Mouse (Mus musculus) hindbrain, embryonic 10.5 days (tissue): ENCODE results near the gene Pak3. TPM values are rescaled to one million over a fixed set of nuclear protein-coding genes. Genes with fewer than 3 reads are reported as not detected.

Experiments used
- DNase-seq: peaks from one replicate; pipeline ENCODE4 v3.0.0-alpha.2; 2017; ENCODE audit warnings: low spot score
- H3K27ac ChIP-seq: fragments of 300-500 bp; sonication (generic); 2 replicates; pipeline ENCODE4 v1.5.1; 2016; ENCODE audit warnings: mild to moderate bottlenecking, moderate library complexity
- H3K27me3 ChIP-seq: fragments of 300-500 bp; sonication (generic); 2 replicates; pipeline ENCODE4 v1.6.1; 2016; ENCODE audit warnings: mild to moderate bottlenecking; ENCODE audit not compliant: poor library complexity, insufficient read depth, severe bottlenecking
- H3K36me3 ChIP-seq: fragments of 300-500 bp; sonication (generic); 2 replicates; pipeline ENCODE4 v1.6.1; 2016; ENCODE audit warnings: mild to moderate bottlenecking, moderate library complexity
- H3K4me1 ChIP-seq: fragments of 300-500 bp; sonication (generic); replicated peaks from 2 replicates; pipeline ENCODE4 v1.6.1; 2016; ENCODE audit warnings: mild to moderate bottlenecking
- H3K4me3 ChIP-seq: fragments of 300-500 bp; sonication (generic); 2 replicates; pipeline ENCODE4 v1.5.1; 2016; ENCODE audit warnings: mild to moderate bottlenecking, moderate library complexity
- H3K9me3 ChIP-seq: fragments of 300-500 bp; sonication (generic); 2 replicates; pipeline ENCODE4 v1.6.1; 2016; ENCODE audit warnings: mild to moderate bottlenecking, moderate library complexity
- WGBS: fragments of 180-500 bp; shearing (Covaris S2); methylation state at CpG from one replicate; pipeline ENCODE4 v1.1.7; 2016; 5-methylcytosine and 5-hydroxymethylcytosine counted together
- polyA plus RNA-seq: library from polyadenylated mRNA; unstranded; fragments of >200 nt; fragmentation: Nextera tagmentation; extraction: Ambion mirVana; gene quantifications from 2 replicates; pipeline ENCODE4 v1.2.1, GENCODE M21; 2016

Gene Pak3
- polyA plus RNA-seq, 1 experiment from 2014 or later = 34.4 TPM

DNA sequence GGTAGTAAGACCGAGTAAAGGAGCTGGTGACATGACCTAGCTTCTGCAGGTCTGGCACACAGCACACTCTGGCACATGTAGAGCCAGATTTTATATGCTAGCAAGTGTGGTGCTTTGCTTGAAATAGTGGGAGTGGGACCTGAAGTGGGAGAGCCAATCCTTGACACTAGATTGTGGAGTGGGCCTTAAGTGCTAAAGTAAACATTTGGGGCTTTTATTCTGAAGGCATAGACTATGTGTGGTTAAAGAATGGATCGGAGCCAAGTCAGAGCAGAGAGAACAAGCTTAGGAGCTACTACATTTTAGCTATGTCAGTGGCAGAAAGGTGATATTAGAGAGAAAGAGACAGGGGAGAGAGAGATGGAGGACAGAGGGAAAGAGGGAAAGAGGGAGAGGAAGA is 61.5 kb downstream of the Pak3 start:
- no peak for DNase-seq
- no peak overlapping the region for H3K4me3 ChIP-seq
- H3K9me3 ChIP-seq = no peaks in the 10 kb centered on the region
- H3K36me3 ChIP-seq = no peaks in the 10 kb centered on the region
- H3K27ac ChIP-seq = no peak overlapping the region
- H3K4me1 ChIP-seq = no peaks in the 10 kb centered on the region
- whole genome bisulfite sequencing = 83% methylated on average over 2 of the region's 2 CpGs
- peaks cover 38% of the 10 kb centered on the region for H3K27me3 ChIP-seq

DNA sequence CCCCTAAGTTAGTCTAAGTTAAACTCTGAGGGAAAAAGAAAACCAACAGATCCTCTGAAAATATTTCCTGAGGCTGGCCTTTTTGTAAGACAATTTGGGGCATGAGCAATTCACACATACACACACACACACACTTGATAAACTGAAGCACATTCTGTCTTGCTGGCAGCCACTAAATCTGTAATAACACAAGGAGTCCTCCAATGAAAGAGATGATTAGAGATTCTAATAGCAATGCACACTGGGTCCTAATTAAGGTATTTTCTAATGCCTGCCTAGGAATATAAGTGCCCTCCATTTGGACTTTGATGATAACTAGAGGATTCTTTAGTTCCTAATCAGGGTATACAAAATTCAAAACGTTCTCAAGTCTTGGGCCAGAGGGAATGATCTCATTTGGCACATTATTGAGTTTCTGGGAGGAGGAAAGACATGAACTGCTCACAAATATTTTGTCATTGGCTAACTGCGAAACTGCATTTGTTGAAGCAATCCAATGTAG is 62.1 kb downstream of the Pak3 start:
- H3K4me3 ChIP-seq = no peak overlapping the region
- H3K36me3 ChIP-seq = no peaks in the 10 kb centered on the region
- peaks cover 43% of the 10 kb centered on the region for H3K27me3 ChIP-seq
- no peak for DNase-seq
- WGBS = 72% methylated on average over 2 of the region's 2 CpGs
- H3K27ac ChIP-seq = no peak overlapping the region
- H3K9me3 ChIP-seq = no peaks in the 10 kb centered on the region
- H3K4me1 ChIP-seq = no peaks in the 10 kb centered on the region

DNA sequence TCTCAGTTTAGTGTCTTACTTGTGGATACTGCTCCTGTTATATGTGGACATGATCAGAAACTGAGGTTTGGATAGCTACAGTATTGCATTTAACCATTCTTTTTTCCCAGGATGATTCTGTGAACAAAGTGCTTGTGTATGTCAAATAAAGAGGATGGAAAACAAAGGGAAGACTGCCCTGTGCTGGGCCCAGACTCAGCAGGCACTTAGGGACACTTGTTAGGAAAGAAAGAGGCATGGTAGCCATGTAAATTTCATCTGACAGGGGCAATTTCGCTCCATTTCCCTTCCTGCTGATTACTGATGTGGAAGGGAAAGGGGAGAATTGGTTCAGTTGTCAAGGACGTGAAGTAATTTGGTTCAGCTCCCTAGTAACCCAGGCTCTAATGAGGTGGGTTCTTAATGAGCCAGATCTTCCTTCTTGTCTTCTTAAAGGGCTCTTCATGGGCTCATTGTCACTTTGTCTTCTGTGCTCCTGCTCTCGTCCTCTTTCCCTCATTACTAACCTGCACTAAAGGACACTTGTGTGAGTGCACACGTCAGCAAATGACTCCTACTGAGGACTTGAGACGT is 88.6 kb downstream of the Pak3 start:
- peaks cover 21% of the 10 kb centered on the region for H3K27me3 ChIP-seq
- H3K27ac ChIP-seq = no peak overlapping the region
- H3K36me3 ChIP-seq = no peaks in the 10 kb centered on the region
- WGBS = 43% methylated on average over 5 of the region's 5 CpGs
- no peaks in the 10 kb centered on the region for H3K9me3 ChIP-seq
- no peak for DNase-seq
- H3K4me3 ChIP-seq = no peak overlapping the region
- no peaks in the 10 kb centered on the region for H3K4me1 ChIP-seq

DNA sequence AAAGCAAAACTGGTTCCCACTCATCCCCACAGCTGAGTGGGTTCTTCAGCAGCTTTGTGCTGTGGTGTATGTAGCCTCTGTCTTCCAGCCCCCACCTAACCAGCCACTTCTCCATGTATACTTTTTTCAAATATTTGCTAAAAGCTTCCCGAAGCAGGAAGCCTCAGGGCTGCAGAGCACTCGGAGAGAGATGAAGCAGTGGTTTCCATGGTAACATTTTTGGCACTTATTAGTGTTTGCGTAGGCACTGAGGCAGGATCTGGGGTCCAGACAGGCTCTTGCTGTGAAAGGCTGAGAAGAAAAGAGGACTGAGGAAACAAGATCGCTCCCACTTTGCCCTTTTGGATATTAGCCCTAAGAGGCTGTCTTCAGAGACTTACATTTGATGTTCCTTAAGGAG is 100.3 kb downstream of the Pak3 start:
- no peaks in the 10 kb centered on the region for H3K4me1 ChIP-seq
- 36% methylated on average over 4 of the region's 4 CpGs for WGBS
- no peaks in the 10 kb centered on the region for H3K36me3 ChIP-seq
- no peak for DNase-seq
- no peaks in the 10 kb centered on the region for H3K9me3 ChIP-seq
- peaks cover 42% of the 10 kb centered on the region for H3K27me3 ChIP-seq
- H3K27ac ChIP-seq = no peak overlapping the region
- no peak overlapping the region for H3K4me3 ChIP-seq

DNA sequence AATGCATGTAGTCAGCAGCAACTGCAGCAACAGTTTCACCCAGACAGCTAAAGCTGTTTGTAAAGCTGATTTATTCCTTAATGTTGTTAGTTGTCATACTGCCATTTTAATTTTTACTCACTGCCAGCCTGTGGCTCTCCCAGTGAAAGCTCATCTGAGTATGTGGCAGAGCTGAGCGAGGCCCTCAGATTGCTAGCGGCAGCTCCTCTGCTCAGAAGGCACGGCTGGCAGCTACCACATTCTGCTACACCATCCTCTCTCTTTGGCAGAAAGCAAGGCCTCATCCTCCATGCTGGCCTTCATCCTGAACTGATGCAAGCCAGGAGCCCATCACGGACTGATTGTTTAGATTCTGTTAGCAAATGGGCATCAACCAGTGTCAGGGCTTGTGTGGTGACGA is 109.4 kb downstream of the Pak3 start:
- no peak overlapping the region for H3K27ac ChIP-seq
- no peaks in the 10 kb centered on the region for H3K4me1 ChIP-seq
- DNase-seq = no peak
- no peaks in the 10 kb centered on the region for H3K36me3 ChIP-seq
- peaks cover 40% of the 10 kb centered on the region for H3K27me3 ChIP-seq
- no peak overlapping the region for H3K4me3 ChIP-seq
- WGBS = 85% methylated on average over 5 of the region's 5 CpGs
- H3K9me3 ChIP-seq = no peaks in the 10 kb centered on the region

DNA sequence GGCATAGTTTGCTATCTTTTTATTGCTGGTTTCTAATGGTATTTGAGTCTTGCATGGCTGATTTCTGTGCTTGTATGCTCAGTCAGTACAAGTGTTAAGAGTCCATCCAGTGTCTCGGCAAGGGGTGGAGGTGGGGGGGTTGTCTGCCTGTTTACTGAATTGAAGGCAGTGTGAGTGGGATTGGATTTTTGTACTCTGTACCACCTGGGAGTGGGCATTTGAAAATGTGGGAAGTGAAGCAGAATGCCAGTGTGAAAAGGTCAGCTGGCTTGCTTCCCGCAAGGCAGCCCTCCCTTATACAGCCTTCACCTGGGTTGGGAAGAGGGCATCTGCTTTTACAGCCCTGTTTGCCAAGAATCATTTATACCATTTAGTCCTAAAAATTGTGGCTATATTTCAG is 125.5 kb downstream of the Pak3 start:
- peaks cover 6% of the 10 kb centered on the region; the same call in 1 of the 2 replicates for H3K4me1 ChIP-seq
- H3K27ac ChIP-seq = no peak overlapping the region
- peaks cover 45% of the 10 kb centered on the region for H3K27me3 ChIP-seq
- no peaks in the 10 kb centered on the region for H3K9me3 ChIP-seq
- no peak for DNase-seq
- no peak overlapping the region for H3K4me3 ChIP-seq
- H3K36me3 ChIP-seq = no peaks in the 10 kb centered on the region
- 56% methylated on average over 2 of the region's 2 CpGs for WGBS

DNA sequence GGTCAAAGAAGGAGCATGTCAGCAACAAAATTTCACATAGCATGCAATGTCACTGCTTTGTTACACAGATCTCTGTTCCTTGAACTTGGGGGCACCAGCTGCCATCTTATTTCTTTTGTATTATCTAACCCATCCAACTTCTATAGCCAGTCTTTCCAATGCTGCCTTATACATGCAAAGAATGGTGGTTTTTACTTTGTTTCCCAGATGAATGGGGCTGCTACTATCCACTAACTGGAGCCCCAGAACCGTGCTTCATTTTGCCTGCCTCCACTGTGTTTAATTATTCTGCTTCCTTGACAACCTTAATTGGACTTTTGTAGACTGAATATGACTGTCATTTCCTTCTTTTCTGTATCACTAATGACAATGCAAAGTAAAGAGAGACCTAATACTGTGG is 126.4 kb downstream of the Pak3 start:
- H3K36me3 ChIP-seq = no peaks in the 10 kb centered on the region
- H3K27me3 ChIP-seq = peaks cover 52% of the 10 kb centered on the region
- WGBS = 31% methylated on average over 1 of the region's 1 CpGs
- no peak overlapping the region for H3K27ac ChIP-seq
- DNase-seq = no peak
- H3K9me3 ChIP-seq = no peaks in the 10 kb centered on the region
- H3K4me1 ChIP-seq = peaks cover 6% of the 10 kb centered on the region; the same call in 1 of the 2 replicates
- H3K4me3 ChIP-seq = no peak overlapping the region

DNA sequence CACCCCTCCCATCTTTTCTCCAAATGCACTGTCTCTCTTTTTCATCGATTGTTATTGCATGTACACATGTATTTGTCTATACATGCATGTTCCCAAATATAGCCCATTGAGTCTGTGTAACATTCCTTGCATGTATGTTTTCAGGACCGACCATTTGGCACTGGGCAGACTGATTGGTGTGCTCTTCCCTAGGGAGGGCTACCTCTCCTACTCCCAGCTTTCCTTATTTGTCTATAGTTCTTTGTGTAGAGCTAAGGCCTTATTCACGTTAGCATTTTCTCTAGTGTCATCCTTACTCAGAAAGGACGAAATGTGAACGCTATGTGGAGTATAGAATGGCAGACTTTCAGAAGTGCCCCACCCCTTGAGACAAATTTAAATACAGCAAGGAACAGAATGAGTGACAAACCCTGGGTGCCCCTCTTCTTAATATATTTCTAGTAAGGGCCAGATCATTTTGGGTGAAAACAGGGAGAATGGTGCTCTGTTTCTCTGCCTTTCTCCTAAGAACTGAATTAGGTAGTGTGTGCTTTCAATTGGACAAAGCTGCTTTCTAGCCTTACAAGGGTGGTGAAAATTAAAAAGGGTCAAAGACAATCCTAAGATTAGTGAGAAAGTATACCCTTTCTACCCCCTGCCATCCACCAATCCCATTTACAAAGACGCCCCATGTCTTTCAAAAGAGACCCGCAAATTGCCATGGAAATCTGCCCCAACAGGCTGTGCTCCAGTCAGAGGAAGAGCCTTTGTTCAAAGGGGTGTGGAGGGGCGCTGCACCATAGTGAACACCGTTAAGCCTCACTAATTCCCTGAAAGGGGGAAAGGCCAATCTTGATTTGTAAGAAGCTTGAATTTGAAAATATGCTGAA is 136.2 kb downstream of the Pak3 start:
- peaks cover 12% of the 10 kb centered on the region; the same call in 1 of the 2 replicates for H3K4me1 ChIP-seq
- no peak overlapping the region for H3K4me3 ChIP-seq
- WGBS = 32% methylated on average over 9 of the region's 9 CpGs
- no peaks in the 10 kb centered on the region for H3K36me3 ChIP-seq
- no peaks in the 10 kb centered on the region for H3K9me3 ChIP-seq
- peak overlapping the region; percentile 56 for H3K27ac ChIP-seq
- peaks cover 88% of the 10 kb centered on the region for H3K27me3 ChIP-seq
- peak; percentile 34 for DNase-seq

DNA sequence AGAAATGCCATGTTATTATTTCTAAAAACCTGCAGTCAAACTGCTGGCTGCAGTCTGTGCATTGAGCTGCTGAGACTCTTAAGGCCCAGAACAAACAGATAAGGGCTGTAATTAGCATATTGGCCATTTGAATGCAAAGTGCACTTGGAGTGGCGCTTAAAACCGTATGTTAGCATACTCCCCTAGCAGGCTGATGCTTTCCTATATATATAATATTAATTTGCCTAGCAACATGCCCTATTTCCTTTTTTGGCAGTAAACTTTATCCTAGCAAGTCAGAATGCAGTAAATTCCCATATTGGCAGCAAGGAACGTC is 136.7 kb downstream of the Pak3 start:
- no peak for DNase-seq
- peaks cover 88% of the 10 kb centered on the region for H3K27me3 ChIP-seq
- H3K36me3 ChIP-seq = no peaks in the 10 kb centered on the region
- whole genome bisulfite sequencing = 22% methylated on average over 3 of the region's 3 CpGs
- no peak overlapping the region for H3K4me3 ChIP-seq
- H3K9me3 ChIP-seq = no peaks in the 10 kb centered on the region
- peak overlapping the region; percentile 56 for H3K27ac ChIP-seq
- H3K4me1 ChIP-seq = peaks cover 12% of the 10 kb centered on the region; the same call in 1 of the 2 replicates

DNA sequence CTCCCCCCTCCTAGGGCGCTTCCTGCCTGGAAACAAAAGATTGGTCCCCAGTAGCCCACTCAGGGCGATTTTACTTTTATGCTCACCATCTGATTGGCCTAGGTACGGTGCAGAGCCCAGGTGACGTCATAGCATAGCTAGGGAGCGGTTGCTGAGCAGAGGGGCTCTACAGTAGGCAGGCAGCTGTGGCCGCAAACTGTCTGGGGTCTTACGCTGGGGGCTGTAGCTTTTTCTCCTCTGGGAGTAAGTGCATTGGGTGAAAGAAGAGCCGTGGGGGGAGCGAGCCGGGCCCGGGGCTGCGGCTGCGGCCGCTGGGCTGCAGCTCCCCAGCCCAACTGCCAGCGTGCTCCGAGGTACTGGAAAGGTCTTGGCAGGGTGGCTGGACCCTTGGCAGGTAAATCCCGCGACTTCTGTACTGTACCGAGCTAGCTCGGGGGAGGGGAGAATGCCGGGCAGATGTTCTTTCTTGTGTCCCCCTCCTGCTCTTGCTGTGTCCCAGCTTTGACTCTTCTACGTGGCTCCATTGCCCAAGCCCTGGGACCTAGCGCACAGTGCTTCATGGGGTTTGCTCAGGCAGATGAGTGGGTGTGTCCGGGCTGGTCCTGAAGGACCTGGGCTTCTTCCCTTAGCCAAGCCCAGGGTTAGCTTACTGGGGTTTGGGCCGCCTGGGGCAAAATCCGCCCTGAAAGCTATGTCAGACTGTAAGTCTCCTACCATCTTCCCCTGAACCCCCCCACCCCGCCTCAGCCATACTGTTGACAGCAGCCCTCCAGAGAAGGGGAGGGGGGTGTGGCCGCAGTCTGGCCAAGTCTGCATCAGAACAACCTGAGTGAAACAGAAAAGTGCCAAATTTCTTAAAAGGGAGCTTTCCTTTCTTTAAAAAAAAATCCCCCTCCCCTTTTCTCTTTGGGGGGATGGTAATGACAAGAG is 146.1 kb downstream of the Pak3 start:
- 23% methylated on average over 28 of the region's 28 CpGs for WGBS
- H3K4me3 ChIP-seq = peak overlapping the region; percentile 58
- peak; percentile 59 for DNase-seq
- peaks cover 6% of the 10 kb centered on the region; the same call in 1 of the 2 replicates for H3K4me1 ChIP-seq
- no peaks in the 10 kb centered on the region for H3K36me3 ChIP-seq
- H3K27ac ChIP-seq = peak overlapping the region; percentile 83
- H3K27me3 ChIP-seq = peaks cover 62% of the 10 kb centered on the region
- no peaks in the 10 kb centered on the region for H3K9me3 ChIP-seq

DNA sequence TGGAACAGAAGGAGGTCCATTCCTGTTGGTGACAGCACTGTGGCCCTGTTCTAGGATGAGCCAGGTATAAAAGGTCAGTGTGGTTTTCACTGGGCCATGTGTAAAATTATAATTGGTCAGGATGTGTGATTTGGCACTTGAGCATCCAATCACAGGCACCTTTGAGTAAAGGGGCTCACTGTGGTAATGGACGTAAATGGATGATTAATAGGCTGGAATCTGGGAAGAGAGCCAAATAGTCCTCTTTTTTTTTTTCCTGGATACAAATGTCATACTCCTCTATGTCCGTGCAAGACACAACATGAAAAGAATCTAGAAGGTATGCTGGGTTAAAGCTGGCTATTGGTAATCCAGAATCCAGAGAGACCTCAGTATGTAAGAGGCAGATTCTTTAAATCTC is 147.4 kb downstream of the Pak3 start:
- no peak for DNase-seq
- Histone ChIP-seq H3K27ac (no peak overlapping the region), H3K27me3 (peaks cover 56% of the 10 kb centered on the region), H3K4me1 (peaks cover 6% of the 10 kb centered on the region; the same call in 1 of the 2 replicates), H3K9me3 (no peaks in the 10 kb centered on the region), H3K36me3 (no peaks in the 10 kb centered on the region), H3K4me3 (peak overlapping the region; percentile 58; the same call in 1 of the 2 replicates)
- WGBS = 81% methylated on average over 2 of the region's 2 CpGs

DNA sequence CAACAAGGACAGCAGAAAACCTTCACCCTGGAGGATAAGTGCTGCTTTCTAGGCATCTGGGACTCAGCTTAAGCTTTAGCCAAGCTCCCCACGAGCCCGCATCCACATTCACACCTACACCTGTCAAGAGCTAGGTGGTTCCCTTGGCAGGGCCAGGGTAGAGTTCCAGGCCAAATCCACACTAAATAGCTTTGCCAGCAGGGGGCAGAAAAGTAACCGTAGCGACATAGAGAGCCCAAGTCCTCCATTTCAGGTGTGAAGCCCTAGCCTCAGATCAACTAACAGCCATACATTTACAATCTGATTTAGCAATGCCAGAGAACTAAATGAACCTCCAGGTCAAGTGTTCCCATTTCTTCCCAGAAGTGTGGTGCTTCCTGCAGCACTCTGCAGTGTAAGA is 148.6 kb downstream of the Pak3 start:
- 34% methylated on average over 4 of the region's 4 CpGs for WGBS
- H3K27me3 ChIP-seq = peaks cover 59% of the 10 kb centered on the region
- peaks cover 6% of the 10 kb centered on the region; the same call in 1 of the 2 replicates for H3K4me1 ChIP-seq
- no peaks in the 10 kb centered on the region for H3K9me3 ChIP-seq
- H3K36me3 ChIP-seq = no peaks in the 10 kb centered on the region
- no peak overlapping the region for H3K27ac ChIP-seq
- H3K4me3 ChIP-seq = no peak overlapping the region
- no peak for DNase-seq
